Mouse (Mus musculus): ENCODE measurements around the gene Kpna7. TPM values are rescaled to one million over a fixed set of nuclear protein-coding genes. Genes with fewer than 3 reads are reported as not detected.

Kpna7 gene
- polyA plus RNA-seq, 1 experiment from 2014 or later: not detected

DNA sequence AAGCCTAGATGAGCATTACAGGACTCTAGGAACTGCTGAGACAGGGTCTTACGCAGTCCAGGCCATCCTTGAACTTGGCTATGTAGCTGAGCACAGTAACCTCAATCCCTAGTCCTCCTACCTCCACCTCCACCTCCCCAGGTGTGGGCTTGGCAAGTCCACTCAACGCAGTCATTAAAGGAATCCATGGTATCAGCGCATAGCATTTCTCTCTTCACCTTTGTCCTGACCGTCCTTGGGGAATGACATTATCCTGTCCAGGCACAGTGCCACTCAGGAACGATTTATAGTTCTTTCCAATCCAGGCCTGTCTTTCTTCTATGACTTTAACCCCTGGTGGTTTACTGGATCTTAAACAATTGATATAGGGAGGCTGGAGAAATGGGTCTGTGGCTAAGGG is 93.3 kb downstream of the Kpna7 start:
- no peaks in the 10 kb centered on the region for H3K9me3 ChIP-seq (ENCODE audit: control insufficient read depth, low read length)
- DNase-seq (ENCODE audit: low spot score, missing footprints): peak; percentile 57
- no peaks in the 10 kb centered on the region for H3K4me1 ChIP-seq (ENCODE audit: control insufficient read depth, insufficient read depth, low read length)
- H3K27me3 ChIP-seq (ENCODE audit: control insufficient read depth, insufficient read depth, low read length): no peaks in the 10 kb centered on the region
- H3K4me2 ChIP-seq: no peak overlapping the region
- no peak overlapping the region for H3K27ac ChIP-seq (ENCODE audit: low read depth, low read length)
- no peak for ATAC-seq (ENCODE audit: low FRiP score)
- WGBS: 88% methylated on average over 5 of the region's 5 CpGs
- H3K9ac ChIP-seq (ENCODE audit: low read length): no peak overlapping the region
- H3K4me3 ChIP-seq (ENCODE audit: low read depth, low read length): no peak overlapping the region
- H3K36me3 ChIP-seq (ENCODE audit: control insufficient read depth, insufficient read depth, low read length): no peaks in the 10 kb centered on the region

DNA sequence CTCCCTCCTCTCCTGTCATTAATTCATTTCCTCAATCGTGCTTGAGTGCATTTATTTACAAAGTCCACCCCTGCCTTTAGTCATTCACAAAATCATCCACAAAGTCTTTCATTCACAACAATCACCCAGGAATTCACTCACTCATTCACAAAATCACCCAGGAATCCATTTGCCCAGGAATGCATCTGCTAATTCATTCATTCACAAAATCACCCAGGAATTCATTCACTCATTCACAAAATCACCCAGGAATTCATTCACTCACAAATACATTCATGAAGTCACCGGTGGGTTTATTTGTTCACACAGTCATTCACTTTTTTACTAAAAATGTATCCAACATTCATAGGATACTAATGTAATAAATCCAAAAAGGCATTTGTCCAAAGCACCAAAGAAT is 93.8 kb downstream of the Kpna7 start:
- Histone ChIP-seq H3K27ac (ENCODE audit: low read depth, low read length) (no peak overlapping the region), H3K4me1 (ENCODE audit: control insufficient read depth, insufficient read depth, low read length) (no peaks in the 10 kb centered on the region), H3K9ac (ENCODE audit: low read length) (no peak overlapping the region), H3K27me3 (ENCODE audit: control insufficient read depth, insufficient read depth, low read length) (no peaks in the 10 kb centered on the region), H3K4me3 (ENCODE audit: low read depth, low read length) (no peak overlapping the region), H3K36me3 (ENCODE audit: control insufficient read depth, insufficient read depth, low read length) (no peaks in the 10 kb centered on the region), H3K9me3 (ENCODE audit: control insufficient read depth, low read length) (no peaks in the 10 kb centered on the region), H3K4me2 (no peak overlapping the region)
- WGBS: 68% methylated on average over 2 of the region's 2 CpGs
- DNase-seq (ENCODE audit: low spot score, missing footprints) (no peak), ATAC-seq (ENCODE audit: low FRiP score) (no peak)

DNA sequence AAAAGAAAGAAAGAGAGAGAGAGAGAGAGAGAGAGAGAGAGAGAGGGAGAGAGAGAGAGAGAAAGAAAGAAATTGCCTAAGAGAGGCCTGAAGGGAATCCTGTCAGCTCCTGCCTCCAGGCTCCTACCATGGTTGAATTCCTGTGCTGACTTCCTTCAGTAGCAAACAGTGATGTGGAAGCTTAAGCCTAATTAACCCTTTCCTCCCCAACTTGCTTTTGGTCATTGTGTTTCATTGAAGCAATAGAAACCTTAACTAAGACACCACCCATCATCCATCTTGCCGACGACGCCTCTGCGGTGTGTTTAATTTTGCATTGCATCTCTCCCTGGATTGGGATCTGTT is 94.8 kb downstream of the Kpna7 start:
- WGBS: 89% methylated on average over 4 of the region's 4 CpGs
- no peak for ATAC-seq (ENCODE audit: low FRiP score)
- no peak overlapping the region for H3K9ac ChIP-seq (ENCODE audit: low read length)
- DNase-seq (ENCODE audit: low spot score, missing footprints): peak; percentile 87
- H3K4me1 ChIP-seq (ENCODE audit: control insufficient read depth, insufficient read depth, low read length): no peaks in the 10 kb centered on the region
- H3K27me3 ChIP-seq (ENCODE audit: control insufficient read depth, insufficient read depth, low read length): no peaks in the 10 kb centered on the region
- no peak overlapping the region for H3K4me3 ChIP-seq (ENCODE audit: low read depth, low read length)
- H3K36me3 ChIP-seq (ENCODE audit: control insufficient read depth, insufficient read depth, low read length): no peaks in the 10 kb centered on the region
- H3K4me2 ChIP-seq: no peak overlapping the region
- H3K27ac ChIP-seq (ENCODE audit: low read depth, low read length): no peak overlapping the region
- H3K9me3 ChIP-seq (ENCODE audit: control insufficient read depth, low read length): no peaks in the 10 kb centered on the region

DNA sequence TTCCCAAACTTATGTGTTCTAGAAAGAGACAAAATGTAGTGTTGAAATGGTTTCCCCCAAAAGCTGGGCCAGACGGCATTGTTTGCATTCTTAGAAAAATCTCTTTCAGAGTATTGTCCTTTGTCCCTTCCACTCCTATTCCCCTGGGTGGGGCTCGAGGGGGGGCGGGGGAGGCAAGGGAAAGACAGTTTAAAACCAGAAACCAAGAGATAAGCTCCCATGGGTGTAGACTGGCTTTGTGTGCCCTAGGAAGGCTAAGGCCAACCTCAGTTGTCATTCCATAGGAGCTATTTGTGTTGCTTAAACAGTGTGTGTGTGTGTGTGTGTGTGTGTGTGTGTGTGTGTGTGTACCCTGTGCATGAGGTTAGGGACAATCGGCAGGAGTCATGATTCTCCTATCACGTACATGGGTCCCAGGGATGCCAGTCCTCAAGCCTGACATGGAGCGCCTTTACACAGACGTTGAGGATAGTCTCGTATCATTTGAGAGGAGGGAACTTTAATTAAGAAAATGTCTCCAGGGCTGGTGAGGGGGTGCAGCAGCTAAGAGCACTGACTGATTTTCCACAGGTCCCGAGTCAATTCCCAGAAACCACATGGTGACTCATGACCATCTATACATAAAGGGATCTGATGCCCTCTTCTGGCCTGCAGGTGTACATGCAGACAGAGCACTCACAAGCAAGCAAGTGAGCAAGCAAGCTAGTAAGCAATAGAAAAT is 95.3 kb downstream of the Kpna7 start:
- peak; percentile 88 for DNase-seq (ENCODE audit: low spot score, missing footprints)
- 55% methylated on average over 9 of the region's 9 CpGs for WGBS
- Histone ChIP-seq H3K27ac (ENCODE audit: low read depth, low read length) (no peak overlapping the region), H3K4me1 (ENCODE audit: control insufficient read depth, insufficient read depth, low read length) (no peaks in the 10 kb centered on the region), H3K9ac (ENCODE audit: low read length) (no peak overlapping the region), H3K4me2 (no peak overlapping the region), H3K9me3 (ENCODE audit: control insufficient read depth, low read length) (no peaks in the 10 kb centered on the region), H3K36me3 (ENCODE audit: control insufficient read depth, insufficient read depth, low read length) (no peaks in the 10 kb centered on the region), H3K4me3 (ENCODE audit: low read depth, low read length) (no peak overlapping the region), H3K27me3 (ENCODE audit: control insufficient read depth, insufficient read depth, low read length) (no peaks in the 10 kb centered on the region)
- 0 out of 2 replicates have a peak, but pooled peaks have one; percentile 46 for ATAC-seq (ENCODE audit: low FRiP score)

DNA sequence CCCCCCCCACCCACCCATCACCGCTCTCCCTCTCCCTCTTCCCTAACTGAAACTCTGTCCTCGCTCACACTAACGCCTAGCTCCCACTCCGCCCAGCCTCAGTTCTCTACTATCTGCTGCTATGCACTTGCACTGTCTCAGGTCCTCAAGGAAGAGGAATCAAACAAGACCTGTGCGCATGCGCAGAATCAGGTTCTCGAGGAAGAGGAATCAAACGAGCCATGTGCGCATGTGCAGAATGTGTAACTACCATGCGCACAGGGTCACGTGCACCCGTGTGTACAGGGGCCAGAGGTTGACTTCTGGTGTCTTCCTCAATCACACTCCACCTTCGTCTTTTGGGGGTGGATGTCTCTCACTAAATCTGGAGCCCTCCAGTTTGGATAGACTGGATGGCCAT is 96.3 kb downstream of the Kpna7 start:
- H3K9ac ChIP-seq (ENCODE audit: low read length): no peak overlapping the region
- no peaks in the 10 kb centered on the region for H3K4me1 ChIP-seq (ENCODE audit: control insufficient read depth, insufficient read depth, low read length)
- no peaks in the 10 kb centered on the region for H3K36me3 ChIP-seq (ENCODE audit: control insufficient read depth, insufficient read depth, low read length)
- no peak overlapping the region for H3K27ac ChIP-seq (ENCODE audit: low read depth, low read length)
- peaks cover 4% of the 10 kb centered on the region; the same call in 1 of the 2 replicates for H3K9me3 ChIP-seq (ENCODE audit: control insufficient read depth, low read length)
- peak; percentile 39 for DNase-seq (ENCODE audit: low spot score, missing footprints)
- no peak overlapping the region for H3K4me3 ChIP-seq (ENCODE audit: low read depth, low read length)
- H3K27me3 ChIP-seq (ENCODE audit: control insufficient read depth, insufficient read depth, low read length): no peaks in the 10 kb centered on the region
- WGBS: 91% methylated on average over 13 of the region's 13 CpGs
- no peak overlapping the region for H3K4me2 ChIP-seq
- no peak for ATAC-seq (ENCODE audit: low FRiP score)

DNA sequence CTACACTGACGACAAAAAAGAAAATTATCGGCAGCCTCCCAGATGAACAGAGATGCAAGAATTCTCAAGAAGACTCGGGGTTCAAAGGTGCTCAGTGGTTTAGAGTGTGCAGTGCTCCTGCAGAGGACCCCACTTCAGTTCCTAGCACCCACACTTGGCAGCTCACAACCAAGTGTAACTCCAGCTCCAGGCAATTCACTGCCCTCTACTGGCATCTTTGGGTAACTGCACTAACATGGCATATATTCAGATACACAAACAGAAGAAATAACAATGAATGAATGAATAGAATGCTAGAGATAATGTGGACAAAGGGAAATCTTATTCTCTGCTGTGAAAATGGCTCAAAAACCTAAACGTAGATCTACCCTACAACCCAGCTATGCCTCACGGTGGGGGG is 99.0 kb downstream of the Kpna7 start:
- Histone ChIP-seq H3K4me2 (no peak overlapping the region), H3K27me3 (ENCODE audit: control insufficient read depth, insufficient read depth, low read length) (no peaks in the 10 kb centered on the region), H3K4me1 (ENCODE audit: control insufficient read depth, insufficient read depth, low read length) (no peaks in the 10 kb centered on the region), H3K9ac (ENCODE audit: low read length) (no peak overlapping the region), H3K9me3 (ENCODE audit: control insufficient read depth, low read length) (peaks cover 4% of the 10 kb centered on the region; the same call in 1 of the 2 replicates), H3K27ac (ENCODE audit: low read depth, low read length) (no peak overlapping the region), H3K36me3 (ENCODE audit: control insufficient read depth, insufficient read depth, low read length) (no peaks in the 10 kb centered on the region), H3K4me3 (ENCODE audit: low read depth, low read length) (no peak overlapping the region)
- WGBS: 92% methylated on average over 5 of the region's 5 CpGs
- ATAC-seq (ENCODE audit: low FRiP score) (no peak), DNase-seq (ENCODE audit: low spot score, missing footprints) (no peak)

DNA sequence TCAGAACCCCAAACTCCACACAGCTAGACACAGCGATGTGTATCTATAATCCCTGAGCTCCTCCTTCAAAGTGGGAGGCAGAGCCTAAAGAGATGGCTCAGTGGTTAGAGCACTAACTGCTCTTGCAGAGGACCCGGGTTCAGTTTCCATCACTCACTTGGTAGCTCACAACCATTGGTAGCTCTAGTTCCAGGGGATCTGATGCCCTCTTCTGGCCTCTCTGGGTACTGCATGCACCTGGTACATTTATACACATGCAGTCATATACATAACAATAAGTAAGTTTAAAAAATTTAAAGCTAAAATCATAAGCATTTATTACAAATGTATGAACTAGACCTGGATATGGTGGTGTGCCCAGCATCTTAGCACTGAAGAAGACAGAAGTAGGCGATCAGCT is 100.6 kb downstream of the Kpna7 start:
- DNase-seq (ENCODE audit: low spot score, missing footprints) (no peak), ATAC-seq (ENCODE audit: low FRiP score) (no peak)
- H3K4me2 ChIP-seq: no peak overlapping the region
- H3K9me3 ChIP-seq (ENCODE audit: control insufficient read depth, low read length): peaks cover 4% of the 10 kb centered on the region; the same call in 1 of the 2 replicates
- no peaks in the 10 kb centered on the region for H3K36me3 ChIP-seq (ENCODE audit: control insufficient read depth, insufficient read depth, low read length)
- WGBS: 94% methylated on average over 3 of the region's 3 CpGs
- no peak overlapping the region for H3K9ac ChIP-seq (ENCODE audit: low read length)
- H3K4me1 ChIP-seq (ENCODE audit: control insufficient read depth, insufficient read depth, low read length): no peaks in the 10 kb centered on the region
- H3K27me3 ChIP-seq (ENCODE audit: control insufficient read depth, insufficient read depth, low read length): no peaks in the 10 kb centered on the region
- H3K4me3 ChIP-seq (ENCODE audit: low read depth, low read length): no peak overlapping the region
- H3K27ac ChIP-seq (ENCODE audit: low read depth, low read length): no peak overlapping the region

DNA sequence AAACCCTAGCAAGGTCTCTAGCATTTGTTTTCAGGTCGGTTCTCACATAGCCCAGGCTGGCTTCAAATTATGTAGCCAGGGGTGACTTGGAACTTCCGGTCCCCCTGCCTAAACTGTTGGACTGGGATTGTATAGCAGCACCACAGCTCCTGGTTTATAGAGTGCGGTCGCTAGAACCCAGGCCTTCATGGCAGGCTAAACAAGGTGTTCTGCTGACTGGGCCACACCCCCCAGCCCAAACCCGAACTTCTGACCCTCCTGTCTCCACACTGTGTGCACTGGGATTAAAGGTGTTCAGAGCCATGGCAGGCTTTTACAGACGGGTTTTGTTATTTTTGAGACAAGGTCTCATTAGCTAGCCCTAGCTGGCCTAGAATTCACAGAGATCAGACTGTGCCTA is 104.7 kb downstream of the Kpna7 start:
- ATAC-seq (ENCODE audit: low FRiP score): no peak
- peak; percentile 44 for DNase-seq (ENCODE audit: low spot score, missing footprints)
- Histone ChIP-seq H3K27ac (ENCODE audit: low read depth, low read length) (no peak overlapping the region), H3K4me3 (ENCODE audit: low read depth, low read length) (no peak overlapping the region), H3K4me1 (ENCODE audit: control insufficient read depth, insufficient read depth, low read length) (no peaks in the 10 kb centered on the region), H3K27me3 (ENCODE audit: control insufficient read depth, insufficient read depth, low read length) (no peaks in the 10 kb centered on the region), H3K9me3 (ENCODE audit: control insufficient read depth, low read length) (peaks cover 4% of the 10 kb centered on the region; the same call in 1 of the 2 replicates), H3K36me3 (ENCODE audit: control insufficient read depth, insufficient read depth, low read length) (no peaks in the 10 kb centered on the region), H3K4me2 (no peak overlapping the region), H3K9ac (ENCODE audit: low read length) (no peak overlapping the region)
- WGBS: 91% methylated on average over 6 of the region's 6 CpGs

DNA sequence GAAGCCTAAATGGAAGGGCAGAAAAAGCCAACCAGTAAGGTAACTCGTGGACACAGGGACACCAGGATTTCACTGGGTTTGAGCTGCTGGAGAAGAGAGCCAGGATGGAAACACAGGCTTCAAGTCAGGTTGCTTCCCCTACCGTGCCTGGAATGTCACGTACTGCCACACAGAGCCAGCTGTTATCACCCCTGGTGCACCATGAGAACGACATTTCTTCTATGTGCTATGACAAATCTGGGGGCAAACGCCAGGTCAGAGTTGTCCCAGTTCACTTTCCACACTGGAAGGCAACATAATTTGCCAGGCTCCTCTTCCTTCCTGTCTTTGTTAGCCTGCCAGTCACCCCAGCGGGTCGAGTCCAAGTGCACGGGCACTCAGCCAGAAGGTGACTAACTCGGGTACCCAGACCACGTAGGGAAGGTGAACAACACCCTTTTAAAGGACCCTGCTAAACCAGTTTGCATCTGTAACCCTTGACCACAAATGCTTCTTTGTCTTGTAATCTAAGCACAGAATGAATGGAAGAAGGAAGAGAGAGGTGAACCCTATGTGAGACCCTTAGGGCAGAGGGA is 105.2 kb downstream of the Kpna7 start:
- 81% methylated on average over 10 of the region's 10 CpGs for WGBS
- no peaks in the 10 kb centered on the region for H3K4me1 ChIP-seq (ENCODE audit: control insufficient read depth, insufficient read depth, low read length)
- H3K27me3 ChIP-seq (ENCODE audit: control insufficient read depth, insufficient read depth, low read length): no peaks in the 10 kb centered on the region
- H3K27ac ChIP-seq (ENCODE audit: low read depth, low read length): no peak overlapping the region
- H3K36me3 ChIP-seq (ENCODE audit: control insufficient read depth, insufficient read depth, low read length): no peaks in the 10 kb centered on the region
- H3K4me3 ChIP-seq (ENCODE audit: low read depth, low read length): no peak overlapping the region
- H3K9ac ChIP-seq (ENCODE audit: low read length): no peak overlapping the region
- peaks cover 4% of the 10 kb centered on the region; the same call in 1 of the 2 replicates for H3K9me3 ChIP-seq (ENCODE audit: control insufficient read depth, low read length)
- DNase-seq (ENCODE audit: low spot score, missing footprints): peak; percentile 47
- no peak for ATAC-seq (ENCODE audit: low FRiP score)
- H3K4me2 ChIP-seq: no peak overlapping the region

All from midbrain, embryonic 11.5 days (tissue).